Mouse (Mus musculus) limb, embryonic 14.5 days (tissue): Measurements from ENCODE around the gene B430306N03Rik. TPM values are rescaled to one million over a fixed set of nuclear protein-coding genes. Genes with fewer than 3 reads are reported as not detected.

Experiments
- ATAC-seq: fragments of 200-750 bp; cut with Nextera tagmentation; 2 replicates; pipeline ENCODE4 v1.8.0; 2017; ENCODE audit warnings: low read depth, moderate number of reproducible peaks, moderate TSS enrichment; ENCODE audit not compliant: low FRiP score
- DNase-seq: peaks from one replicate; pipeline ENCODE4 v3.0.0-alpha.2; 2015; ENCODE audit warnings: low spot score
- H3K27ac ChIP-seq: fragments of 300-500 bp; sonication (generic); replicated peaks from 2 replicates; pipeline ENCODE4 v1.5.1; 2014; ENCODE audit warnings: low read depth, mild to moderate bottlenecking, low read length, moderate library complexity, mixed read lengths
- H3K27me3 ChIP-seq: fragments of 300-500 bp; sonication (generic); 2 replicates; pipeline ENCODE4 v1.6.1; 2014; ENCODE audit warnings: low read length, mixed read lengths; ENCODE audit not compliant: control insufficient read depth, insufficient read depth
- H3K36me3 ChIP-seq: fragments of 300-500 bp; sonication (generic); 2 replicates; pipeline ENCODE4 v1.6.1; 2014; ENCODE audit warnings: mild to moderate bottlenecking, low read length, moderate library complexity, mixed read lengths; ENCODE audit not compliant: control insufficient read depth, insufficient read depth
- H3K4me1 ChIP-seq: fragments of 300-500 bp; sonication (generic); 2 replicates; pipeline ENCODE4 v1.6.1; 2014; ENCODE audit warnings: antibody characterized with exemption, low read length, mixed read lengths; ENCODE audit not compliant: control insufficient read depth, insufficient read depth
- H3K4me2 ChIP-seq: fragments of 300-500 bp; sonication (generic); replicated peaks from 2 replicates; pipeline ENCODE4 v1.6.1; 2014; ENCODE audit warnings: low read depth, mild to moderate bottlenecking, low read length, moderate library complexity; ENCODE audit not compliant: severe bottlenecking
- H3K4me3 ChIP-seq: fragments of 300-500 bp; sonication (generic); replicated peaks from 2 replicates; pipeline ENCODE4 v1.5.1; 2014; ENCODE audit warnings: low read length
- H3K9ac ChIP-seq: fragments of 300-500 bp; sonication (generic); 2 replicates; pipeline ENCODE4 v1.6.1; 2014; ENCODE audit warnings: mild to moderate bottlenecking, low read depth, low read length, moderate library complexity; ENCODE audit not compliant: severe bottlenecking
- H3K9me3 ChIP-seq: fragments of 300-500 bp; sonication (generic); 2 replicates; pipeline ENCODE4 v1.6.1; 2016; ENCODE audit warnings: low read length; ENCODE audit not compliant: control insufficient read depth
- POLR2A ChIP-seq: fragments of 200-500 bp; IDR thresholded peaks from 2 replicates; pipeline ENCODE4 v1.8.0; 2012; ENCODE audit warnings: inconsistent platforms, mild to moderate bottlenecking, moderate library complexity, borderline replicate concordance; ENCODE audit not compliant: insufficient read depth, insufficient read length; ENCODE audit errors: extremely low read depth
- WGBS: fragments of 180-500 bp; shearing (Covaris S2); extraction: QIAGEN DNeasy Blood & Tissue Kit; methylation state at CpG from one replicate; pipeline ENCODE4 v1.1.7; 2014; 5-methylcytosine and 5-hydroxymethylcytosine counted together
- polyA plus RNA-seq, 2 experiments: library from polyadenylated mRNA; depleted of rRNA in 1 of 2; stranded (reverse) in 1 of 2; unstranded in 1 of 2; fragments of >200 nt; fragmentation: Nextera tagmentation in 1 of 2; extraction: Ambion mirVana in 1 of 2; gene quantifications; 2 replicates each; pipeline versions ENCODE4 v1.2.1 to v1.2.3; 2012 to 2014

B430306N03Rik gene
- polyA plus RNA-seq, 2 experiments: 0.18 to 0.28 TPM

DNA sequence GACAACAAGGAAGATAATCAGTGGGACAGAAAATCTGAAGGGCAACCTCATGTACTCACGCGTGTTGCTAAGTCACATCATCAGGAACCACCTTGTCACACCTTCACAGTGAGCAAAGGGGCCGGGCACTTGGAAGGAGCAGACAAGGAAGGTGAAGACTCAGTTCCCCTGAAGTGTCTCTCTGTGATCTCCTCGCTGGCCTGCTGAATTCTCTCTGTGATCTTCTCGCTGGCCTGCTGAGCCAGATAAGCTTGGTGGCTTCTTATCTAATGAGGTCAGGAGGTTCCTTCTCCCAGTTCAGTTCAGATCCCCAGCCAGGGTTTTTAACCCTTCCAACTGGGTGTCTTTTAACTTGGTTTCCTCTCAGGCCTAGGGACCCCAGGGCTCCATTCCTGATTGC is 43.8 kb upstream of the B430306N03Rik start:
- 82% methylated on average over 5 of the region's 5 CpGs for WGBS
- no peak for TF ChIP-seq POLR2A
- ATAC-seq: no peak

DNA sequence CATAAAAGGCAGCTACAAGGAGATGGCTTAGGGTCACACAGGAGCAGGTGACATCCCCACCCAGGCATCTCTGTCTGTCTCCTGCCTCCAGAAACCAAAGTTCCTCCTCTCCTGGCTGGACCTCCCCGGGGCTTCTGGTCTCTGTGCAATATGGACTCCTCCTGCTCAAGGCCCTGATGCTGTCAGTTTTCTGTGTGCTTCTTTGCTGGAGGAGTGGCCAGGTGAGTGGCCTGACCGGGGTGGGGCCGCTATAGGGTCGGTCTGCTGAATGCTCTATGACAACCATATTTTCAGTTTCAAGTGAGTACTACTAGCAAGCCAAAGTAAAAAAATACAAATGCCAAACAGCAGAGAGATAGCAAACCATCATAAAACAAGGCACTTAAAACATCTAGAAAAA is 43.3 kb upstream of the B430306N03Rik start:
- Histone ChIP-seq H3K9ac (no peak overlapping the region), H3K27me3 (no peaks in the 10 kb centered on the region), H3K4me2 (no peak overlapping the region), H3K4me3 (no peak overlapping the region), H3K36me3 (no peaks in the 10 kb centered on the region), H3K9me3 (no peaks in the 10 kb centered on the region), H3K27ac (no peak overlapping the region), H3K4me1 (no peaks in the 10 kb centered on the region)
- ATAC-seq: no peak
- 86% methylated on average over 4 of the region's 4 CpGs for WGBS
- no peak for TF ChIP-seq POLR2A
- no peak for DNase-seq

More for the DNA sequence above, 43.8 kb upstream of the B430306N03Rik start:
- H3K36me3 ChIP-seq: no peaks in the 10 kb centered on the region
- no peak overlapping the region for H3K4me3 ChIP-seq
- H3K27ac ChIP-seq: no peak overlapping the region
- H3K27me3 ChIP-seq: no peaks in the 10 kb centered on the region
- H3K4me2 ChIP-seq: no peak overlapping the region
- no peaks in the 10 kb centered on the region for H3K4me1 ChIP-seq
- H3K9ac ChIP-seq: no peak overlapping the region
- no peak for DNase-seq
- H3K9me3 ChIP-seq: no peaks in the 10 kb centered on the region

DNA sequence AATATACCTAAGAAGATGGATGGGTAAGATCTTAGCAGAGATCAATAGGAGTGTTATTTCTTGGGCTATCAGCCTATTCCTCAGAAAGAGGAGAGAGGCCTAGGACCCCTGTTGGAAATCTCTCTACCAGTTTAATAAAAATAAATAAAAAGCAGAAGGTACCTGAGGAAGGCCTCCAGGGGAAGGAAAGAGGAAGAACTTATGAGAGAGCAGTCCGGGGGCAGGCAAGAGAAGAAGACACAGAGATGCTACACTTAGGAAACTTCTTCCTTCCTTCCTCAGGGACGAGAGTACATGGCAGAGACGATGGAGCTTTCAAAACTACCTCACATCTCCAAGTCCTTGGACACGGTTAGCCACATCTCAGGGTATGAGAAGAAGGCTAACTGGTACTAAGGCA is 41.8 kb upstream of the B430306N03Rik start:
- no peak for ATAC-seq

DNA sequence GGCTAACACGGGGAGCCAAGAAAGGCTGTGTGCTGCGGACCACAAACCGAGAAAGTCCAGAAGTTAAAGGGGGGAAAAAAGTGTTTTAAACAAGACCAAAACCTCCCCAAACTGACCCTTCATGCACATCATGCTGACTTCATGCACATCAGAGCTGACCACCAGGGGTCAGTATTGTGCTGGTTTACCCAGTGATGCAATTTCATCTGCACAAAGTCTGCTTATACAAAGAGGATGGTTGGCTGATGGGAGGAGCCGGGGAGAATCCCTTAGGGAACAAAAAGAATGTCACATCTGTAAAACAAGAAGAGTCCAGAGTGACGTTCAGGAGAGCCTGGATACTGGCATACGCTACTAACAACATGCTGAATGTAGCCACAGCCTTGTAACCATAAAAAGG is 41.1 kb upstream of the B430306N03Rik start:
- ATAC-seq: peak; percentile 62; the same call in 1 of the 2 replicates
- peak; percentile 10; the same call in 1 of the 2 replicates for TF ChIP-seq POLR2A
- 29% methylated on average over 6 of the region's 6 CpGs for WGBS

More for the DNA sequence above, 41.8 kb upstream of the B430306N03Rik start:
- Histone ChIP-seq H3K4me2 (no peak overlapping the region), H3K4me3 (no peak overlapping the region), H3K9ac (no peak overlapping the region), H3K4me1 (no peaks in the 10 kb centered on the region), H3K36me3 (no peaks in the 10 kb centered on the region), H3K9me3 (no peaks in the 10 kb centered on the region), H3K27ac (no peak overlapping the region), H3K27me3 (no peaks in the 10 kb centered on the region)
- TF ChIP-seq POLR2A: no peak
- 76% methylated on average over 4 of the region's 4 CpGs for WGBS
- no peak for DNase-seq

DNA sequence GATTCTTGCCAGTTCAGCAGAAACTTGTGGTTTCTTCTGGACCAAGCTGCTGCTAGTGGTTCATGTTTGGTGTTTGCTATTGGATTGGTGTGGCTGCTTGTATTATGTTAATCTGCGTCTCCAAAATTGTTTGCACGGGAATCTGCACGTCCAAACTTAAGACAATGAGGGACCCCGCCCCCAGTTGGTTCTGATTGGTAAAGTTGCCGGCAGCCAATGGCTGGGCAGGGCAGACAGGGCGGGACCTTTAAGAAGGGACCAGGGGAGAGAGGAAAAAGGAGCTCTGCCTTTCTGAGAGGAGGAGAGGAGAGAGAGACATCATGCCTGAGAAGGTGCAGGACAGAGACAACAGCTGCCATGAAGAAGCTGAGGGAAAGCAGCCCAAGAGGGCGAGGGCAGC is 40.2 kb upstream of the B430306N03Rik start:
- Histone ChIP-seq H3K4me3 (no peak overlapping the region), H3K4me2 (no peak overlapping the region), H3K4me1 (peaks cover 3% of the 10 kb centered on the region; the same call in 1 of the 2 replicates), H3K9me3 (no peaks in the 10 kb centered on the region), H3K9ac (no peak overlapping the region), H3K27ac (no peak overlapping the region), H3K27me3 (no peaks in the 10 kb centered on the region), H3K36me3 (no peaks in the 10 kb centered on the region)
- no peak for TF ChIP-seq POLR2A
- ATAC-seq: no peak
- no peak for DNase-seq
- 62% methylated on average over 7 of the region's 7 CpGs for WGBS

More for the DNA sequence above, 41.1 kb upstream of the B430306N03Rik start:
- H3K4me2 ChIP-seq: no peak overlapping the region
- no peaks in the 10 kb centered on the region for H3K27me3 ChIP-seq
- no peak overlapping the region for H3K9ac ChIP-seq
- no peaks in the 10 kb centered on the region for H3K9me3 ChIP-seq
- H3K27ac ChIP-seq: no peak overlapping the region
- H3K36me3 ChIP-seq: no peaks in the 10 kb centered on the region
- no peaks in the 10 kb centered on the region for H3K4me1 ChIP-seq
- DNase-seq: peak; percentile 77
- H3K4me3 ChIP-seq: no peak overlapping the region

DNA sequence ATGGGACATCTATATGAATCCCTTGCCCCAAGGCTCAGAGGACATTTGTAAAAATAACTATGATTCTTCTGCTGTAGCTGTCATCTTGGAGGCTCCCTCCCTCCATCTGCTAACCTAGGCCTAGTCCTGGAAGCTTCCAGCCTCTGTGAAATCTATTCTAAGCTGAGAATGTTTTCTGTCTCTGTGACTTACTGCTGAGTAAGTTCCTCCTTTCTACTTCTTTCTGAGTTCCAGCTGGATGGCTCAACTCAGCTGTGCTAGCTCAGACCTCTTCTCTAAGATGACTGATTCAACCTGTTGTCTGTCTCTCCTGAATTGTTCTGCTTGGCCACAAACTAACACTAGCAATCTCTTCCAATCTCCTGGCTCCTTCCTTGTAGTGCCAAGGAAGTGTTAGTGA is 37.6 kb upstream of the B430306N03Rik start:
- H3K4me2 ChIP-seq: no peak overlapping the region
- no peak overlapping the region for H3K4me3 ChIP-seq
- no peaks in the 10 kb centered on the region for H3K27me3 ChIP-seq
- no peak overlapping the region for H3K27ac ChIP-seq
- no peak for TF ChIP-seq POLR2A
- no peak overlapping the region for H3K9ac ChIP-seq
- H3K36me3 ChIP-seq: no peaks in the 10 kb centered on the region
- ATAC-seq (no peak), DNase-seq (no peak)
- H3K4me1 ChIP-seq: peaks cover 9% of the 10 kb centered on the region
- H3K9me3 ChIP-seq: no peaks in the 10 kb centered on the region
